Mouse (Mus musculus): ENCODE results near the gene Fitm1. TPM values are rescaled to one million over a fixed set of nuclear protein-coding genes. Genes with fewer than 3 reads are reported as not detected.
A peak's percentile ranks its signal among the peaks of the same experiment; 100 is the strongest.

The Fitm1 gene
- total RNA-seq, 2 experiments from 2014 or later: not detected

GRCm38 (mm10) chr14:55586149-55586548 lies 10.7 kb downstream of the Fitm1 start:
- DNase-seq (ENCODE audit: extremely low spot score in 1 of 2, low spot score in 2 of 2): no peak
- no peak overlapping the region for H3K4me3 ChIP-seq
- intact Hi-C loops (cut with DNase I): no loop called here
- H3K27ac ChIP-seq: no peak overlapping the region
- no peak; the same call in 1 of the 2 replicates for TF ChIP-seq CTCF (IDR thresholded peaks at IDR 0.05)

- intact Hi-C loops (cut with DNase I): no loop called here
- DNase-seq (ENCODE audit: extremely low spot score in 1 of 2, low spot score in 2 of 2): no peak
- H3K4me3 ChIP-seq: no peak overlapping the region
- no peak overlapping the region for H3K27ac ChIP-seq
- no peak for TF ChIP-seq CTCF (IDR thresholded peaks at IDR 0.05)
Observed at GRCm38 (mm10) chr14:55589271-55589670, 13.9 kb downstream of the Fitm1 start.

- intact Hi-C loops (cut with DNase I): no loop called here
- no peak for DNase-seq (ENCODE audit: extremely low spot score in 1 of 2, low spot score in 2 of 2)
- TF ChIP-seq CTCF (IDR thresholded peaks at IDR 0.05): no peak
- peak overlapping the region; percentile 91 for H3K4me3 ChIP-seq
- peak overlapping the region; percentile 73 for H3K27ac ChIP-seq
Observed at GRCm38 (mm10) chr14:55589771-55590448, 14.5 kb downstream of the Fitm1 start.

GRCm38 (mm10) chr14:55590748-55591330 lies 15.4 kb downstream of the Fitm1 start, which contains the start of gene Psme2:
Psme2 (minus strand) TSS chr14:55591113.
- intact Hi-C loops (cut with DNase I): loop anchor here (1.0 kb wide), 1 partner anchor 31 kb away; the partner anchor contains the start of genes A730061H03Rik and Dcaf11
- DNase-seq (ENCODE audit: extremely low spot score in 1 of 2, low spot score in 2 of 2): peak; percentile 86 to 88
- no peak for TF ChIP-seq CTCF (IDR thresholded peaks at IDR 0.05)
- peak within 1 kb of the TSS; percentile 94 for H3K27ac ChIP-seq
- peak within 1 kb of the TSS; percentile 91 for H3K4me3 ChIP-seq

- peak within 1 kb of the TSS; percentile 91 for H3K4me3 ChIP-seq
- intact Hi-C loops (cut with DNase I): loop anchor here (1.0 kb wide), 1 partner anchor 31 kb away; the partner anchor contains the start of genes A730061H03Rik and Dcaf11
- no peak for TF ChIP-seq CTCF (IDR thresholded peaks at IDR 0.05)
- DNase-seq (ENCODE audit: extremely low spot score in 1 of 2, low spot score in 2 of 2): peak; percentile 89 to 90
- H3K27ac ChIP-seq: peak within 1 kb of the TSS; percentile 94
Observed at GRCm38 (mm10) chr14:55591331-55591891, 16.0 kb downstream of the Fitm1 start, which contains the start of gene Rnf31. Rnf31 (plus strand) TSS chr14:55591708.

- DNase-seq (ENCODE audit: extremely low spot score in 1 of 2, low spot score in 2 of 2): no peak
- peak overlapping the region; percentile 91 for H3K4me3 ChIP-seq
- H3K27ac ChIP-seq: peak overlapping the region; percentile 79; the same call in 1 of the 2 replicates
- intact Hi-C loops (cut with DNase I): no loop called here
- no peak for TF ChIP-seq CTCF (IDR thresholded peaks at IDR 0.05)
Observed at GRCm38 (mm10) chr14:55592226-55592625, 16.8 kb downstream of the Fitm1 start.

GRCm38 (mm10) chr14:55596036-55596690 lies 20.7 kb downstream of the Fitm1 start:
- no peak for DNase-seq (ENCODE audit: extremely low spot score in 1 of 2, low spot score in 2 of 2)
- H3K27ac ChIP-seq: no peak overlapping the region
- no peak overlapping the region for H3K4me3 ChIP-seq
- intact Hi-C loops (cut with DNase I): no loop called here
- no peak for TF ChIP-seq CTCF (IDR thresholded peaks at IDR 0.05)

GRCm38 (mm10) chr14:55598521-55599390 lies 23.3 kb downstream of the Fitm1 start:
- no peak overlapping the region for H3K4me3 ChIP-seq
- H3K27ac ChIP-seq: no peak overlapping the region
- no peak for DNase-seq (ENCODE audit: extremely low spot score in 1 of 2, low spot score in 2 of 2)
- intact Hi-C loops (cut with DNase I): no loop called here
- TF ChIP-seq CTCF (IDR thresholded peaks at IDR 0.05): no peak

- DNase-seq (ENCODE audit: extremely low spot score in 1 of 2, low spot score in 2 of 2): no peak
- intact Hi-C loops (cut with DNase I): no loop called here
- peak within 1 kb of the TSS; percentile 44 for H3K4me3 ChIP-seq
- peak within 1 kb of the TSS; percentile 78 for H3K27ac ChIP-seq
- no peak for TF ChIP-seq CTCF (IDR thresholded peaks at IDR 0.05)
Observed at GRCm38 (mm10) chr14:55603271-55603632, 27.8 kb downstream of the Fitm1 start, which contains the start of gene Irf9. Irf9 (plus strand) TSS chr14:55603571.

GRCm38 (mm10) chr14:55603633-55604576 lies 28.5 kb downstream of the Fitm1 start:
- intact Hi-C loops (cut with DNase I): no loop called here
- H3K4me3 ChIP-seq: peak overlapping the region; percentile 44
- peak; percentile 92 for TF ChIP-seq CTCF (IDR thresholded peaks at IDR 0.05)
- peak overlapping the region; percentile 78 for H3K27ac ChIP-seq
- peak; percentile 82 to 86 for DNase-seq (ENCODE audit: extremely low spot score in 1 of 2, low spot score in 2 of 2)
